Mouse (Mus musculus) layer of hippocampus, adult 2 months (tissue): ENCODE measurements around the gene Nup50. TPM values are rescaled to one million over a fixed set of nuclear protein-coding genes. Genes with fewer than 3 reads are reported as not detected.

Experiments
- DNase-seq, 2 experiments: peaks; one replicate each; pipeline ENCODE4 v3.0.0; 2022; ENCODE audit warnings: low spot score in 2 of 2
- H3K27ac ChIP-seq: fragments of 200-600 bp; 2 replicates; pipeline ENCODE4 v1.8.1; 2022
- H3K4me3 ChIP-seq: fragments of 200-600 bp; 2 replicates; pipeline ENCODE4 v1.8.1; 2022; ENCODE audit warnings: mild to moderate bottlenecking
- CTCF ChIP-seq: fragments of 200-600 bp; conservative IDR thresholded peaks from 2 replicates; pipeline ENCODE4 v1.8.1; 2022; ENCODE audit warnings: antibody characterized with exemption, mild to moderate bottlenecking, moderate library complexity
- total RNA-seq, 2 experiments: library from RNA; stranded (reverse); gene quantifications; 2 replicates each; pipeline ENCODE4 v1.2.3; 2021

Gene Nup50
- total RNA-seq, 2 experiments from 2014 or later: 32.0 to 33.3 TPM

DNA sequence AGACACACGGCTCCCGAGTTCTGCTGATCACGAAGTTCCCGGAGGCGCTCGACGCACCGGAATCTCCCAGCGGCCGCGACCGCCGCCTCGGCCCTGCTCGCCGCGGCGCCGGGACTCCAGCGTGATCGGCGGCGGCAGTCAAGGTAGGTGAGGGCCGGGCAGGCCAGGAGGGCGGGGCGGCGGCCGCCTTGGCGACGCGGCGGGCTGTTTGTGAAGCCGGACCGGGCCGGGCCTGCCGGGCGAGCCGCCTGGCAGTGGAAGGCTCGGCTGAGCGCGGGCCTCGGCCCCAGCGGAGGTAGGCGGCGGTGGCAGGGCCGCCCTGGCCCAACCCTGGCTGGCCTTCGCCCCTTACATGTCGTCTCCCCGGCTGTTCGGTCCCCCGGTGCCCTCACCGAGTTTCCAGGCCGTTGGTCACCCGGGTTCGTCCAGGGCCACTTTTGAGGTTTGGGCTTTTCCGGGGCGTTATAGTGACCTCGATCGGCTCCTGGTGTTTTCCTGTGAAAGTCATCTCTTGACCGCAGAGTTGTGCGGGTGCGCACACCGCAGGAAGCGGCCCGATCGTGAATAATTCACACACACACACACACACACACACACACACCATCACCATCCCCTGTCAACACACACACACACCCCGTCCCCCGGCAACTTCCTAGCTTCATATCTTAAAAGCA lies 434 bp downstream of the Nup50 start:
- TF ChIP-seq CTCF: no peak
- Histone ChIP-seq H3K4me3 (peak overlapping the region; percentile 86), H3K27ac (peak overlapping the region; percentile 98)
- no peak for DNase-seq

DNA sequence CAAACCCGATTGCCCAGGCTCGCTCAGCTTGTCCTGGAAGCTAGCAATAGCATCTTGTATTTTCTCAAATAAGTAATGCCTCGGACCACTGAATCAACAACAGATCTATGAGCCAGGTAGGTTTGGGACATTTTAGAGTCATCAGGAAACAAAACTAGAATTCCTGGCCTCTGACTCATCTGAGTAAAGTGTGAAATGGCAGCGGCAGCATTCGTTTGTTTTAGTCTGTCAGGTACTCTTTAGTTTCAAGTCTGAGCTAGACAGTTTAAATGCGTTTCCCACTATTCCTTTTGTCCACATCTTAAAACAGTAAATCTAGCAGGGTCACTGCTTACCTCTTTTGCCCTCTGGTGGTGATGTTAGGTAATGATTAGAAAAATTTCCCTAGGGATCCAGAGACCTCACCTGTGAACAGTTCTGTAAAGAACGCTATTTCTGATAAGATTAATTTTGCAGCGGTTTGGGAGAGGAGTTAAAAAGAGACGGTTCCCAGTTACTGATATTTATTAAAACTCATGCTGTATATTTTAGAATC lies 1.6 kb downstream of the Nup50 start:
- Histone ChIP-seq H3K4me3 (peak overlapping the region; percentile 86), H3K27ac (no peak overlapping the region)
- peak; percentile 91 for TF ChIP-seq CTCF
- no peak for DNase-seq

DNA sequence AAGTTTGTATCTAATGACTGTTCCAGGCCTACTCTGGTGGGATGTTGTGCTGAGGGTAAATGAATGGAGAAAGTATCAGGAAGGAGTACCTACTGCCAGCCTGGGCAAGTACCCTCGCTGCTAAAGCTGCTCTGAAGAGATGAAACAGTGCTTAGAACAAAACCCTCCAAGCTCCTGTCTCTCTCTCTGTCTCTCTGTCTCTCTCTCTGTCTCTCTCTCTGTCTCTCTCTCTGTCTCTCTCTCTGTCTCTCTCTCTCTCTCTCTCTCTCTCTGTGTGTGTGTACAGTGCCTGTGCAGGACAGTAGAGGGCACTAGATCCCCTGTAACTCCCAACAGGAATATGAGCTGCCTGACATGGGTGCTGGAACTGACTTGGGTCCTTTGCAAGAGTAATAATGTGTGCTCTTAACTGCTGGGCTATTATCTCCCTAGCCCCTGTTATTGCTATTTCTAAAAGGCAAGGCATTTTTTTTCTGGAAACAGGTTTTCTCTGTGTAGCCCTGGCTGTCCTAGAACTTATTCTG lies 2.3 kb downstream of the Nup50 start:
- Histone ChIP-seq H3K4me3 (no peak overlapping the region), H3K27ac (no peak overlapping the region)
- DNase-seq: no peak
- peak; percentile 55 for TF ChIP-seq CTCF

DNA sequence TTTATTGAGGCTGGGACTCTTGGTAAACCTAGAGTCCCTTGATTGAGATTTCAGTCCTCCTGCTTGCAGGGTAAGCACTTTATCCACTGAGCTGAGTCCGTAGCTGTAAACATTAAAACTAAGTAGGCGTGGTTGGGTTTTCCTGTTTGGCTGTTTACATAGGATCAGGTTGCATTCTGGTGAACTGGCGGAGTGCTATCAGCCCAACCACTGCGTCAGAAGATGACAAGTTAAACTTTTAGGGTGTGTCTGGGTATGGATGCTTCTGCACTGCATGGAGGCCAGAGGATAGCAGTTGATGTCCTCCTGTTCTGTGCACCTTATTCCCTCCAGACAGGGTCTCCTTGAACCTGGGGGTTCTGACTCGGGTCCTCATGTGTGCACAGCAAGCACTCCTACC lies 9.1 kb downstream of the Nup50 start:
- Histone ChIP-seq H3K4me3 (no peak overlapping the region), H3K27ac (no peak overlapping the region)
- TF ChIP-seq CTCF: no peak
- DNase-seq: no peak

DNA sequence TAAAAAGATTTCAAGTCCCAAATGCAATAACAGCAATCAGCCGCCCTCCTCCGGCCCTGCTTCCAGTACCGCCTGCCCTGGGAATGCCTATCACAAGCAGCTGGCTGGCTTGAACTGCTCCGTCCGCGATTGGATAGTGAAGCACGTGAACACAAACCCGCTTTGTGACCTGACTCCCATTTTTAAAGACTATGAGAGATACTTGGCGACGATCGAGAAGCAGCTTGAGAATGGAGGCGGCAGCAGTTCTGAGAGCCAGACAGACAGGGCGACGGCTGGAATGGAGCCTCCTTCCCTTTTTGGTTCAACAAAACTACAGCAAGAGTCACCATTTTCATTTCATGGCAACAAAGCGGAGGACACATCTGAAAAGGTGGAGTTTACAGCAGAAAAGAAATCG lies 11.7 kb downstream of the Nup50 start:
- TF ChIP-seq CTCF: no peak
- Histone ChIP-seq H3K27ac (peak overlapping the region; percentile 65), H3K4me3 (no peak overlapping the region)
- DNase-seq: peak in 1 of 2 experiments; percentile 38

DNA sequence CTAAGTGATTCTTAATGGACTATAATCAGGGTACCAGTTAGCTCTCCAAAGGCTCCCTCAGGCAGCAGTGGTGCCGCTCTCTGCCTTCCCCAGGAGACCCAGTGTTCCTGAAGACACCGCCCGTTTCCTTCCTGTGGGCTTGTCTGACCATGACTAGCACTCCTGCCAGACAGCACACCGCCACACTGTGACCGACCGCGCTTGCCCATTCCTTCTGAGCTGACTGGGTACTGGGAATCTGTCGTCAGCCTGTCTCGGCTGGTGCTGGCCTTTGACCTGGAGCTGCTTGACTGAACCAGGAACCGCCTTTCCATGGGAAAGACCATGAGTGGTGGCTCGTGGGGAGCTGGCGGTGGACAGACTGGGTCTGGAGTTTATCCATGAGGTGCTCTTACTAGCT lies 16.9 kb downstream of the Nup50 start:
- Histone ChIP-seq H3K4me3 (no peak overlapping the region), H3K27ac (no peak overlapping the region)
- DNase-seq: no peak
- TF ChIP-seq CTCF: no peak

DNA sequence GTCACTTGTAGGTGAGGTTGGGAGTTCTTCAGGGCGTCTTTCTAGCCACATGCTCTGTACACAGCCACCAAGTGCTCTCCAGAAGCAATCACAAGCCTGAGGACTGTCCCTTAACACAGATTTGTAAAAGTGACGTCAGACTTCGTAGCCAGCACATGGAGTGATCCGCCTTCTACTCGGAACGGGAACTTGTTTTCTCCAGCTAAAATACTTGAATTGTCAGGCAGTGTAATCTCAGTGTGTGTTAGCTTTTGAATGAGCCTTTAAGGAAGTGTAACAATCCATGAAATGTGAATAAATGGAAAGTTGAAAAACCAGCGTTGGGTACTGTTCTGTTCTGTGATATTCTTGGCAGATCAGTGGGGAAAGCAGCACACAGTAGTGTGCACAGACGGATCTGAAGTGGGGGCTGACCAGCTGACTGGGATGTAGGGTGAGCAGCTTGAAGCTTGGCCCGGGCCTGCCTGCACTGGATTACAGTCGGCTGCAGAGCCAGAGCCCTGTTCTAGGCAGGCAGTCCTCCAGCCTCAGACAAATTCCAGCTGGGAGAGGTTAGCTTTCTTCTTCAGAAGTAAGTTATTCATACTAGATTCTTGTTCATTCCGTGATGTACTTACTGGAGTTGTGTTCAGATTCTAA lies 19.6 kb downstream of the Nup50 start:
- no peak for TF ChIP-seq CTCF
- DNase-seq: peak; percentile 63 to 71
- peak overlapping the region; percentile 71 for H3K27ac ChIP-seq
- H3K4me3 ChIP-seq: no peak overlapping the region

DNA sequence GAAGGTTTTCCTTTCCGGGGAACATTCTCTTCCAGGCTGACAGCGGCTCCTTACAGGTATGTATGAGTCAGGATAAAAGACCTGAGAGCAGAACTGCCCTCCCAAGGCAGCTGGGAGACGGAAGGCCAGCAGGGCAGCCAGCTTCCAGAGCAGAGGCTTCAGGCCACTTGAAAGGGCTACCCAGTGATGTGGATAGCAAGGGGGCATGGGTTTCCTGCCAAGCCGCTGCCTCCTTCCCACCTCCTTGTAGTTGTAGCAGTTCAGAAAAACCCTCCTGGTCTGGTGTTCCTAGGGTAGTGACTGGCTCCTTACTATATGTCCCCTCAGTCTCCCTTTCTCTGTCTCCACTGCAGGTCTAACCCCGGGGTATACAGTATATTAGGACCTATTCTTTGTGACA lies 21.1 kb downstream of the Nup50 start:
- no peak overlapping the region for H3K4me3 ChIP-seq
- no peak for DNase-seq
- TF ChIP-seq CTCF: no peak
- H3K27ac ChIP-seq: peak overlapping the region; percentile 71

DNA sequence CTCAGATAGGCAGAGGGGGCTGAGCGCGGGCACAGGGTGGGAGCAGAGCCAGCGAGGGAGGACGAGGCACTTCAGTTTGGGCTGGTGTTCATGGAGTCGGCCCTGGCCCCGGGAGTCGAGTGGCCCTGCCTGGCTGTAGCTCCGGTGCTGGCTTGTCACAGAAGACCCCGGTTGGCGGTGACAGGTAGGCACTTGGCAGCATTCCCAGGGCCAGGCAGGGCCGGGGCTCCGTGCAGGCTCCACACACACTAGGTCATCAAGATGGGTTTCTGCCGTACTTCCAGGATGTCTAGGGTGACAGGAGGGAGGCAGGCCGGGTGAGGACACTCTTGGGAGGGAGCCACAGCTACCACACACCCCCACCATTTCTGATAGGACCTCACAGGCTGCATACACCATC lies 25.8 kb downstream of the Nup50 start:
- Histone ChIP-seq H3K27ac (peak overlapping the region; percentile 74; the same call in 1 of the 2 replicates), H3K4me3 (no peak overlapping the region)
- no peak for DNase-seq
- TF ChIP-seq CTCF: no peak

DNA sequence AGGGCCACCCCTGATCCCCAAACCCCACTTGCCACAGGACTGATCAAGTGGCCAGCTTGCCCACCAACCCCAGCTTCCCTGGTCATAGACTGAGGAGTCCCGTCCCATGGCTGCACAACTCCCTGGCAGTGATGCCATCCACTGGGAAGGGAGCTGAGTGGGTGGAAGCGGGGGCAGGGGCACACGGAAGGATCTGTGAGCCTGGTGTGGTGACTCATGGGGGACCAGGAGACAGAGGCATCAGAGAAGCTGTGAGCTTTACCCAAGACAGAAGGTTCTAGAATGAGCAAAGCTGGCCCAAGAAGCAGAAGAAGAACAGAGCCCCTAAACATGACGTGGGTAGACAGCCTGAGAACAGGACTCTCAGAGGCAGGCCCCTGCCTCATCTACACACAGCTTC lies 26.8 kb downstream of the Nup50 start:
- Histone ChIP-seq H3K27ac (peak overlapping the region; percentile 74), H3K4me3 (no peak overlapping the region)
- no peak for TF ChIP-seq CTCF
- peak; percentile 56 to 67 for DNase-seq

DNA sequence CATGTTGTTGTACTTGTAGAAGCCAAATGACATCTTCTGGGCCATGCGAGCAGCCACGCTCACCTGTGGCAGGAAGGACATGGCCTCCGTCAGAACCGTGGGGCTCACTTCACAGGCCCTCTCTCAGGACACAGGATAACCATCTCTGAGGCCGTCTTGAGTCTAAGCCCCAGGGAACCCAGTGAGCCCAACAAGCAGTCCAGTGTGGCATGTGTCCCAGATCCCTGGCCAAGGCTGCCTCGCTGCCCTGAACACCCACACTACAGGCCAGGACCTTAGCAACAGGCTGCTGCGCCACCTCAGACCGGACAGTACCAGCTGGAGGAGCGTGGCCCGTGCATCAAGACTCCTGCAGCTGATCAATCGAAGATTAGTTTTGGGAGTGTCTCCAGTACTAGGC lies 30.0 kb downstream of the Nup50 start:
- H3K4me3 ChIP-seq: no peak overlapping the region
- no peak overlapping the region; the same call in 1 of the 2 replicates for H3K27ac ChIP-seq
- no peak for DNase-seq
- no peak for TF ChIP-seq CTCF

DNA sequence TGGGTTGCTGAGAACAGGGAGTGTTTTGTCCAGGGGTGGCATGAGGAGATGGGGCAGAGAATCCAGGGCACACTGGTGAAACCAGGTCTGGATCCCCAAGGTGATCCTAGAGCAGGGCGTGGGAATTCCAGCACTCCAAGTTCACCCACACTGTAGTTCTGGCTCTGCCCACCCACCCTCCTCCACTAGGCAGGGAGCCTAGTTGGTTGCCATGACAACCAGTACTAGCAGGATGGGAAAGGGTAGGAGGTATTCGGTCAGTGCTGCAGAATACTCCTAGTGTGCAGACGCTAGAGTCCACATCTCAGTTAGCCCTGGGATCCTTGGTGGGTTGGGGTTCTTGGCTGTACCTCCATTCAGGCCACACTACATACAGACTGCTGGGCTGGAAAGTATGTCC lies 34.6 kb downstream of the Nup50 start:
- peak overlapping the region; percentile 9; the same call in 1 of the 2 replicates for H3K4me3 ChIP-seq
- TF ChIP-seq CTCF: no peak
- peak; percentile 73 to 84 for DNase-seq
- H3K27ac ChIP-seq: peak overlapping the region; percentile 91

DNA sequence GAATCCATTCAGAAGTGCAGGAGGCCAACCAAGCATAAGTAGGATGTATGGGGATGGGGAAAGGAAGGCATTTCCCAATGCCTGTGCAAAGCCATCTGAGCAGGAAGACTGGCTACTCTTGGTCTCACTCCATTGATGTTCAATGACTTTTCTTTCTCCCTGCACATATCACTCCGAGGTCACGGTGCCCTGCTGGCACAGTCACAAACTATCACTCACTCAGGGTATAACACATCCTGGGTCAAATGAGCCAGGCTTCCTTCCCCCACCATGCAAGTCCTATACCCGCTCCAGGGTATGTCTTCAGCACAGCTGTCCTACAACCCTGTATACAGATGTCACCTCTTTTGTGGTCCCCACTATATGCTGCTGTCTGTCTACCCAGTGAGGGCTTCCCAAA lies 35.1 kb downstream of the Nup50 start:
- TF ChIP-seq CTCF: no peak
- Histone ChIP-seq H3K4me3 (peak overlapping the region; percentile 9; the same call in 1 of the 2 replicates), H3K27ac (peak overlapping the region; percentile 91)
- no peak for DNase-seq

DNA sequence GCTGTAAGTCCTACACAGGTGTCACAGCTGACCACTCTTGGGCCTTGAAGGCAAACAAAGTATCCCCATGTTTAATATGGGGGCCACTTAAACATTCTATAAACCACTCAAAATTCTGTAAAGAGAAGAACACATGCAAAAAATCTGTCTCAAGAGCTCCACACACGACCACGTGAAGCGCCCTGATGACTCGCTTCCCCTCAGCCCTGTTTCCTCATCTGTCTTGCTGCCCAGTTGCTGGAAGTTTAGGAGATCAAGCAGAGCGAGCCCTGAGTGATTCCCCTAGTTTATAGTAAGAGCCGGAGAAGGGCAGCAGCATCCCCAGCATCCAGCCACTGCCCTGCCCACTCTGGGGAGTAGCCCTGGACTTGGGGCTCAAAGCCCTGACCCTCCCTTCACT lies 36.7 kb downstream of the Nup50 start:
- TF ChIP-seq CTCF: no peak
- Histone ChIP-seq H3K27ac (peak overlapping the region; percentile 91), H3K4me3 (peak overlapping the region; percentile 45; the same call in 1 of the 2 replicates)
- DNase-seq: no peak
